Mouse (Mus musculus) retina, postnatal 1 day (tissue): ENCODE data around the gene Nqo1.

Experiments
- DNase-seq: peaks from one replicate; pipeline ENCODE4 v3.0.0-alpha.2; 2012

The Nqo1 gene

DNA sequence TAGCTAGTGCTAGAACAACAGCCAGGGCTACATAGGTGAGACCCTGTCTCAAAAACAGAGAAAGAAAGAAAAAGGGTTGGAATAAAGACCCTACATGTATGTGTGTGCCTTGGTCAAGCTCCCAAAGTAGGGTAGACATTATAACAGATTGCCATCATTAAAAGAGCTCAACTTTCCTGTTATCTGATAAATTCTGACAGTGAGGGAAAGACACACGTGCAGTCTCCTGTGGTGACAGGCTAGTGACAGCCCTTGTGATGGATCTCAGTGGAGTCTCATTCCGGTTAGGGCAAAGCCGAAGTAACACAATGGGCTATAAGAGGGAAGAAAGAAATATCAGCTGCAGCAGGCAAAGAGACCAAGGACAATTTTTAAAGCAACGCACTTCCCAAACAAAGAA lies 1.1 kb upstream of the Nqo1 start:
- DNase-seq, result no peak

DNA sequence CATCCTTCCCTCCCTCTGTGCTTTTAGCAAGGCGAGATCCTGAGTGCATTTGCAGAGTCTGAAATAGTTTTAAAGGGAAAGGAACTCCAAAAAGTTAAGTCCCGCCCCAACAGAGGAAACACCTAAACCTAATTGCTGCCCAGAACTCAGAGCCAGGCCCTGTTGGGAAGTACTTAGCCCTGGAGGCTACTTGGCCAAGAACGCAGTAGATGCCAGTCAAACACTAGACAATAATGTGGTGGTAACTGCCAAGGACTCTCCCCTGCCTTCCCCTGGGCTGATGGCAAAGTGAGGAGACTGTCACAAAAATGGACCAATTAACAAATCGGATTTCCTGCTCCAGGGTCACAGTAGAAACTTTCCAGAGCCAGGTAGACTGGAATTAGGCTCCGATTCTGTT lies 1.1 kb downstream of the Nqo1 start:
- no peak for DNase-seq

DNA sequence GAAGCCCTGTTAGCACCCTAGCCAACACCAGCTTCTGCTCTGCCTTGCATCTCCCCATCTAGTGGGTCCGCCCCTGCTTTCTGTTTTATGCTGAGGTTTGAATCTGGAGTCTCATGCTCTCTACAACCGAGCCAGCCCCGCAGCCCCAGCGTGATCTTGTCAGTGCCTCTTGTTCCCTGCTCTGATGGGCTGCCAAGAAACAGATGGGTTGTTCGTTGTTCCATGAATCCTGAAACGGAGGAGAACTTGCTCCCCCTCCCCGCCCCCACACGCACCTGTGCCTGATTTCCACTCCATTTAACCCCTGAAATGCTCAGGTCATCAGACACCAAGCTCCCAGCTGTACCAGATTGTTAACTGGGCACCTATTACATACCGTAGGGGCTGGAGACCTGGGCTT lies 3.5 kb downstream of the Nqo1 start:
- no peak for DNase-seq

DNA sequence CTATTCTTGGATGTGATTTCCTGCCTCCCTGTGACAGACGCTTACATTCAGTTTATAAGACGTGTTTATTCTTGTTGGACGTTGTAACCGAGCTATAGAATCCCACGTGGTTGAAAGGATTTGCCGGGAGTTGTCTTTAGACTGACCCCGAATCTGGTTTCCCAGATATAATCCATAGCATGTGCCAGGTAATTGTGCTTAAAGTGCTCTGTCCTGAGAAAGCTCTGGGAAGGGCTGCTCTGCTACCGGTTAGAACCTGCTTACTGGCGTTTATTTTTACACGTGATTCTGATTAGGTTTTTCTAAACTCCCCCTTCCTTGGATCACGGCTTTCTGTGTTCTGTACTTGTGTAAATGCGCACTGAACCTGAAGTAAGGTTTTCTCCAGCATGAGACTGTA lies 5.3 kb downstream of the Nqo1 start:
- no peak for DNase-seq

DNA sequence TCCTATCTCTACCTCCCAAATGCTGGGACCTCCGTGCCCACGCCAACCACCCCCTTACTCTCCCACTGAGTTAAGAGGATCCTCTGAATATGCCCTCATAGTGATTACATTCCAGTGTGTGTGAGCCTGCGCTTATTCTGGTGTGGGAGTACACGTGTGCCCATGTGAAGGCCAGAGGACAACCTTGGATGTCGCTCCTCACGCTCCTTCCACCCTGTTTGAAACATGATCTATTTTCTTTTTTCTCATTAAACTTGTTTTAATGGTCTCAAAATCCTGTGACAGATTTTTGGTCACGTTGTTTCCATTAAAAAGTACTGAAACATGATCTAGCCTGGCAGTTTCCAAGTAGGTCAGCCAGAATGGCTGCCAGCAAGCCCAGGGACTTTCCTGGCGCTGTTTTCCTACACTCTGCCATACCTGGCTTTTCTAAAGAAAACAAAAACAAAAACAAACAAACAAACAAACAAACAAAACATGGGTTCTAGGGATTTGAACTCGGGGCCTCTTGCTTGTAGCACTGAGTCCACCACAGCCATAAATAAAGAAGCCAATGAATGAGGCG lies 6.8 kb downstream of the Nqo1 start:
- no peak for DNase-seq

DNA sequence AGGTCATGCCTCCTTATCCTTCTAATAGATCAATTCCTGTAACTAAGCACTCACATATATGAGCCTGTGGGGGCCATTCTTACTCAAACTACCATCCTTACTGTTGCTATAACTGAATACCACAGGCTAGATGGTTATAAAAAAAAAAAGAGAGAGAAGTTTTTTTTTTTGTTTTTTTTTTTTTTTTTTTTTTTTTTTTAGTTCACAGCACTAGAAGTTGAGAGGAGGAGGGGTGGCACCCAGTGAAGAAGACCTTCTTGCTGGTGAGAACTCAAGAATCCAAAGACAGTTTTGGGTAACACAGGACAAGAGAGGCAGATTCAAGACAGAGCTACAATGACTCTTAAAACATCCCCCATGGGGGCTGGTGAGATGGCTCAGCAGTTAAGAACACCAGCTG lies 7.6 kb downstream of the Nqo1 start:
- DNase-seq, result no peak

DNA sequence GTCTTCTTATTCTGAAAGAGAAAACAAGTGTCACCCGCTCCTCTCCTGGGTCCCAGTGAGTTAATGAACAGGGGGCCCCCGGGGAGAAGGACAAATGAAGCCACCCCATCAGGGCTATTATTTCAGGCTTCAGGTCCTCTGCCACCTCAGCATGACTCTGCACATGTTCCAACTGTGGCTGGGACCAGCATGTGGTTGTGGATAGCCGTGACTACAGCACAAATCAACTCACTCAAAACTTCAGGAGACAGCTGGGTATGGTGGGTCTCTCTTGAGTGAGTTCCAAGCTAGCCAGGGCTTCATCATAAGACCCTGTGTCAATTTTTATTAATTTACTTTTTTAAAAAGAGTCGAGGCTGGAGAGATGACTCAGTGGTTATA lies 11.9 kb downstream of the Nqo1 start:
- DNase-seq, result no peak

DNA sequence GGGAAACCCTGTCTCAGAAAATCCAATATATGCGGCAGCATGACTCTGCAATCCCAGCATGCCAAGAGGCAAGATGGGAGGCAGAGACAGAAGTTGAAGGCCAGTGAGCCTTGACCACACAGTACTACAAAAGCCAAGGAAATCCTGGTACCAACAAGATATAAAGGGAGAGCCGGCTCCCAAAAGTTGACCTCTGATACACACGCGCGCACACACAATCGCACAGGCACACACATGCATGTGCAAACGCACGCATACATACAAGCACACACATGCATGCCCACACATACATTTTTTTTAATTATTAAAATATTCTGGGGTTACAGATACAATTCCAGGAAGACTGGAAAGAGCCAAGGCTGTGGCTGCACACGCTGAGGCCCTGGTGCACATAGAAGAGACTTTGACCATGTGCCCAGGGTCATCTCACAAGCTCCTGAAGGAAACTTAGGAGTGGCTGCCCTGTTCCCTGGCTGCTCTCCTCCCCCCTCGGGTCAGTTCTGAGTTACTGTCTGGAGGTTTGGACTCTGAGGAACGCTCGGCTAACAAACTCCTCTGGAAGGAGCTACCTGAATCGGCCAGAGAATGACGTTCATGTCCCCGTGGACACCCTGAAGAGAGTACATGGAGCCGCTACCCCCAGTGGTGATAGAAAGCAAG lies 12.4 kb downstream of the Nqo1 start:
- DNase-seq, result no peak

DNA sequence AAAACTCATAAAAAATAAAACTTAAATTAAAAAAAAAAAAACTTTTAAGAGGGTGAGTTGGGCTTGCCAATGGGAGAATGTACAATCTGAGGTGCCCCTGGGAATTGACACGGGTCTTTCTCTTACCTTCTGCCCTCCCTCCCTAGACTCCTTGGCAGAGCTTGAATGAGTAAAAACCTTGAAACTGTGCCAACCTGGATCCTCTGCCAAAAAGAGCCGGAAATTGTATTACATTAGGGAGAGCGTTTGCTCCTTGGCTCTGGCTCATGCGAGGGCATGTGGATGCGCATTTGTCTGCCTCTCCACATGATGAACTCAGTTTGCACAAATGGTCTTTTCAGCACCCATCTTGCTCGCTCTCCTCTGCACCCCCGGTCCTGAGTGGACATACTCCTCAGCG lies 13.4 kb downstream of the Nqo1 start:
- DNase-seq, result no peak

DNA sequence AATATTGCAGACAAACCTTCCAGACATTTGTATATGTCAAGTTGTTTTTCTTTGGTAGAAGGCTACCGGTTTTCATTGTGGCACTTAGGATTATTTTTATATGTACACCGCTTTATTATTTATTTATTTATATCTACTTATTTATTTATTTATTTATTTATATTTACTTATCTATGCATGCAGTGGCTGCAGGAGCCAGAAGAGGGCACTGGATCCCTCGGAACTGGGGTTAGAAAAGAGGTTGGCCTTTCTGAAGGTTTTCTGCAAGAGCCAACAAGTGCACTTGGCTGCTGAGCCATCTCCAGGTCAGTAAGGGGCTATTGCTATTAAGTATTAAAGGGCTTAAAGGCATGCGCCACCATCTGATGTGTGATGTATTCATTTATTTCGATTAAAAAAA lies 15.1 kb downstream of the Nqo1 start:
- DNase-seq, result peak; percentile 49

DNA sequence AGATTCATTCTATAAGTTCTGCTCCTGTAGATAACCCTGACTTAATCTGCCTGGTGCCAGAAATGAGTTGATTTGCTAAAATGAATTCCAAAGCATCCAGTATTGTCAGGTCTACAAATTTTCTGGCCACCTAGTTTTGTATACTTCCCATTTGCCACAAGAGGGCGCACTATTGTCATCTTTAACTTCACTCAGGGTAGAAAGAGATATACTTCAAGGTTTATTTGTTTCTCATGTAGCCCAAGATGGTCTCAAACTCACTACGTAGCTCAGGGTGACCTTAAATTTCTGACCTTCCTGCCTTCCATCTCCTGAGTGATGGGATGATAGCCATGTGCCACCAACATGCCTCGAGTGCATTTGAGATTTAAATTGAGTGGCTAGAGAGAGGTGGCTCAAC lies 16.4 kb downstream of the Nqo1 start:
- DNase-seq, result peak; percentile 70

DNA sequence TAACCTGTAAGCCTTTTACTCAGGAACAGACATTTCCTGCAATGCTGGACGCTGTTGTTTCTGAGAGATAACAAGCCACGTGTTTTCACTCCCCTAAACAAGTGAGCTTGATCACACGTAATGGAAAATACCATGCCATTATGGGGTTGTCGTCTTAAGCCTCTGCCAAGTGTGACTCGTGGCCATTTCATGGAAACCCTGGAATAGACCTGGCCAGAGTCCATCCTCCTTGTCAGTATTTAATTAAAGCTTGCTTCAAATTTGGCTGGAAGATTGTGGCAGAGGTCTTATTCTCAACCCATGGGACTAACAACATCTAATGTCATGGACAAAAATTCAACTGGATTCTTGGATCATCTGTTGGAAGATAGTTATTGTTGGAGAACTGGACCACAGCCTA lies 16.8 kb downstream of the Nqo1 start:
- no peak for DNase-seq

DNA sequence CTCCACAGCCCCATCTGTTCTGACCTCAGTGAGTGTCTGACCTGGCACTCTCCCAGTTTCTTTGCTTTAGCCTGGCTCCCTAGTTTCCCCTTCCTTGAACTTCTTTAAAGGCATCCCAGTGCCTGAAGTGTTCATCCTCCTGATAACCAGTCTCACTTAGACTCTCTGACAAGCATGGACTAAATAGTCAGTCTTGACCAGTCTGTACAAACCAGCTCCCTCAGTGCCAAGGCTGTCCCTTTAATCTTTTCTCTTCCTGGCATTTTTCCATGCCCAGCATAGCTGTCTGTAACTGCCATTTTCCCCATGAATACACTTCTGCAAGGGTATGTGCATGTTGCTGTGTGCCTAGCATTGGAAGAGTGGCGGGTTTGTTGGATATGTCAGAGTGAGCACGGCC lies 17.9 kb downstream of the Nqo1 start:
- DNase-seq, result no peak

DNA sequence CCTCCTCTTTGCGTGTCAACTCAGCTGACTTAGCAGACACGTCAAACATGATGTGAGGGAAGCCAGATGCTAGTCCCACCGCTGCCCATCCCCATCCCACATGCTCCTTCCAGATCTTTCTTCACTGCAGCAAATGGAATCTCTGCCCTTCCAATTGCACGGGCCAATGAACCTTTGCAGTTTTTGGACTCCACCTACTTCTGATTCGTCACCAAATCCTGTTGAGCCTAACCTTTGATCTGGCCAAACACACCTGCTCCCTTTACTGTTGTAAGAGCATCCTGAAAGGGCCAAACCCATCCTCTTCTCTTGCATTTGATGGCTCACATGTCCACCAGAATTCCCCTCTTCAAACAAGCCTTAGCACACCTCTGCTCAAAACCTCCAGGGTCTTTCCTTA lies 18.4 kb downstream of the Nqo1 start:
- DNase-seq, result no peak

DNA sequence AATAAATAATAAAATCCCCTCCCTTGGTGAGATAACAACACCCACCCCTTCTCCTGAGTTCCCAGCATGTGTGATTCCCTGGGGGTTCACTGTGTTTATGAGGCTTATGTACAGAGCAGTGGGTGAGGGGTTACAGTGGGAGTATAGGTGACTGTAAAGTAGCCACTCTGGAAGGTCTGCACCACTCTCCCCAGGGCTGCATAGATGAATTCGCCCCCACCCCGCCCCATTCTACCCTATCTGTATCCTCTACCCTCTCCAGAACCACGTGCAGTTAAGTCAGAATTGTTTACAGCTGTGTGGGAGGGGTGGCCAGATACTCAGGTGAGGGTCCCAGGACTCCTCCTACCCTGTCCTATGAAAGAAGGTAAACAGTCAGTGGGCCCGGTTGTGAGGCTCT lies 20.1 kb downstream of the Nqo1 start:
- no peak for DNase-seq

DNA sequence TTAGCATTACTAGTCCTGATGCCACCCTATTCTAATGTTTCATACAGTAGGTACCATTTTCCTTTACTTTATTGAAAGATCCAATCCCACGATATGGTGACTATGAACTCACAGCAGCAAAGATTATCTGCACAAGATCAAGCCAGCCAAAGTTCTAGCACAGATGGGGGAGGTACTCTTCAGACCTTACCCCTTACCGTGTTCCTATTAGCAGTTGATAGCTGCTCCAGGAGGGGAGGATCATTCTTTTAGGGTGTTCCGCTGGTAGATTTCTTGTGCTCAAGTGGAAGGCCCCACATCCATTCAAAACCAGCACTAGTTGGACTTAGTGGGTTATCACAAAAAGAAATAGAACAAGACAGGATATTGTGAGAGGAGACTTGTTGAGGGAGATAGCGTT lies 21.3 kb downstream of the Nqo1 start:
- no peak for DNase-seq

DNA sequence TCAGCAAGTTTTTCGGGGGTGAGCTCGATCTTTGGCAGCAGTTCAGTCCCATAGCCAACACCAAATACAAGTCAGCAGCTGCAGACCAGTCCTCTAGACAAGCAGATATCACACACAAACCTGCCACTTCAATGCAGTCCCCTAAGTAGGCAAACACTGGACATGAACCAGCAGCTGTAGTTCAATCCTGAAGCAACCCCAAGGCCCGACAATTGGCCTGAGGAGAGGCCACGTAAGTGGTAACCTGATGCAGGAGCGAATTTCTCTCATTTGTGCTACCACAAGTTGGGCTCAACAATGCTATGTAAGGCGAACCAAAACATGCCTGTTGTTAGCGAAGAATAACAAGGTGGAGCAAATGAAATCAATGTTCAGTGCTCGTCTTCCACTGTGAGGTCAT lies 22.3 kb downstream of the Nqo1 start:
- DNase-seq, result no peak

DNA sequence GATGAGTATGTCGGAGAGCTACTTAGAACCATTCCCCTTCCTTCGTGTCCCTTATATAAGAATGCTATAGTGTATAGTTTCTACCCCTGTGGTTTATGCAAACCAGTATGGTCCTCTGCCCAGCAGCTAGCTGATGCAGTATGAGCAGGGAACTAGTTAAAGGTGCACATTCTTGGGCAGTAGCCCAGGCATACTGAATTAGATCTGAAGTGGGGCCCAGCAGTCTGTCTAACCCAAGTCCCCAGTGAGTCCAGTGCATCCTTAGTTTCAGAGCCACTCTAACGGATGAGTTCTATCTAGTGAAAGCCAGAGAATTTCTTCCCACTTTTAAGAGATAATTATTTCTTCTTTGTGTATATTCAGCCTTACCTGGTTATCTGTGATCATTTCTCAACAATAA lies 25.7 kb downstream of the Nqo1 start:
- DNase-seq, result no peak

DNA sequence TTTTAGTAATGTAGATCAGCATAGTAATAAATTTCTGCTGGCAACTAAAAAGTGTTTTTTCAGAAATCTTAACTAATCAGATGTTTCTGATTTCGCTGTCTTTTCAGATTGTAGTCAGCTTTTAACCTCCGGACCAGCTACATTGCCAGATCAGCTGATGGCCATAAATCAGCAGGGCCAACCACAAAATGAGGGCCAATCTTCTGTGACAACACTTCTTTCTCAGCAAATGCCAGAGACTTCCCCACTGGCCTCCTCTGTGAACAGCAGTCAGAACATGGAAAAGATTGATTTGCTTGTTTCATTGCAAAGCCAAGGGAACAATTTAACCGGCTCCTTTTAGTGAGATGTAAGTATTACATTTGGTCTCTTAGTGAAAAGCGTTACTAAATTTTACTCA lies 32.7 kb downstream of the Nqo1 start:
- DNase-seq, result no peak
